Mouse (Mus musculus) stomach, embryonic 16.5 days (tissue): Measurements from ENCODE around the gene Adgrf1. TPM values are rescaled to one million over a fixed set of nuclear protein-coding genes. Genes with fewer than 3 reads are reported as not detected.
A peak's percentile ranks its signal among the peaks of the same experiment; 100 is the strongest.

Experiments
- ATAC-seq: fragments of 200-750 bp; cut with Nextera tagmentation; 2 replicates; pipeline ENCODE4 v1.8.0; 2017; ENCODE audit warnings: moderate number of reproducible peaks, moderate TSS enrichment; ENCODE audit not compliant: insufficient read depth, low FRiP score
- H3K27ac ChIP-seq: fragments of 300-500 bp; sonication (generic); 2 replicates; pipeline ENCODE4 v1.5.1; 2014; ENCODE audit warnings: low read length
- H3K27me3 ChIP-seq: fragments of 300-500 bp; sonication (generic); 2 replicates; pipeline ENCODE4 v1.6.1; 2014; ENCODE audit warnings: low read length, control low read depth, mixed read lengths; ENCODE audit not compliant: control insufficient read depth, insufficient read depth
- H3K36me3 ChIP-seq: fragments of 300-500 bp; sonication (generic); 2 replicates; pipeline ENCODE4 v1.6.1; 2014; ENCODE audit warnings: low read length; ENCODE audit not compliant: control insufficient read depth, insufficient read depth
- H3K4me1 ChIP-seq: fragments of 300-500 bp; sonication (generic); 2 replicates; pipeline ENCODE4 v1.6.1; 2014; ENCODE audit warnings: low read length, control low read depth, mixed read lengths; ENCODE audit not compliant: control insufficient read depth, insufficient read depth
- H3K4me2 ChIP-seq: fragments of 300-500 bp; sonication (generic); 2 replicates; pipeline ENCODE4 v1.6.1; 2014; ENCODE audit warnings: low read depth, low read length, mixed read lengths
- H3K4me3 ChIP-seq: fragments of 300-500 bp; sonication (generic); replicated peaks from 2 replicates; pipeline ENCODE4 v1.5.1; 2014; ENCODE audit warnings: mild to moderate bottlenecking, low read length
- H3K9ac ChIP-seq: fragments of 300-500 bp; sonication (generic); 2 replicates; pipeline ENCODE4 v1.6.1; 2014; ENCODE audit warnings: low read length
- H3K9me3 ChIP-seq: fragments of 300-500 bp; sonication (generic); replicated peaks from 2 replicates; pipeline ENCODE4 v1.6.1; 2016; ENCODE audit warnings: low read length, control low read depth; ENCODE audit not compliant: control insufficient read depth
- WGBS: fragments of 180-500 bp; shearing (Covaris S2); extraction: QIAGEN DNeasy Blood & Tissue Kit; methylation state at CpG from one replicate; pipeline ENCODE4 v1.1.7; 2014; 5-methylcytosine and 5-hydroxymethylcytosine counted together
- polyA plus RNA-seq: library from polyadenylated mRNA; unstranded; fragments of >200 nt; fragmentation: Nextera tagmentation; extraction: Ambion mirVana; gene quantifications from 2 replicates; pipeline ENCODE4 v1.2.1, GENCODE M21; 2015

Gene Adgrf1
- polyA plus RNA-seq, 1 experiment from 2014 or later: 0.14 TPM

DNA sequence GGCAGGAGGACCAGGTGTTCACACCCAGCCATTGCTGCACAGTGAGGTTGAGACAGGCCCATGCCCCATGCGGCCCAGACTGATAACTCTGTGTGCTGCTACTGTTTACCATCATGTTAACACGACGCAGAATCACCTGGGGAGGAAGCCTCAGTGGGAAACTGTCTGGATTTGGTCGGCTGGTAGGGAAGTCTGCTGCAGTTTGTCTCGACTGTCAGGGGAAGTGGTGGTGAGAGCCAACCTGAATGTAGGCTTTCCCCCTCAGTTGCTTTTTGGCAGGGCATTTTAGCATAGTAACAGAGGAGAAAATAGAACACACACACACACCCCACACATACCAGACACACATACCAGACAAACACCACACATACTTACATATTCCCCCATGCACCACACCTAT is 12.7 kb downstream of the Adgrf1 start:
- Histone ChIP-seq H3K9ac (no peak overlapping the region), H3K4me2 (no peak overlapping the region), H3K27me3 (no peaks in the 10 kb centered on the region), H3K9me3 (no peaks in the 10 kb centered on the region), H3K4me1 (no peaks in the 10 kb centered on the region), H3K36me3 (no peaks in the 10 kb centered on the region), H3K27ac (no peak overlapping the region), H3K4me3 (no peak overlapping the region)
- WGBS: 53% methylated on average over 5 of the region's 5 CpGs
- no peak for ATAC-seq

DNA sequence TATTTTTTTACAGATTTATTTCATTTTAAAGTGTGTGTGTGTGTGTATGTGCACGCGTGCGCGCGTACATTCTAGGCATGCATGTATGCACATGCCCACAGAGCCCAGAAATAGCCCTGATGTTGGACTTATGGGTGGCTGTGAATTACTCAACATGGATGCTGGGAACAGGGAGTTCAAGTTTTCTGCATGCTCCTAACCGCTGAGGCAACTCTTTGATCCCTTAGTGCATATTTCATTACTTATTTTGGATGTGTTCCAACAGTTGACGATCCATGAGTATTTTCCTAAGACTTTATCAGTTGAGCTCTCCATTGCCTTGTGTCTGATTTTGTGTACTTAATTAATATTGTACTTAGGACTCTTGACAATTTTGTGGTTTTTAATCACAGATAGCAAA is 29.4 kb downstream of the Adgrf1 start:
- ATAC-seq: no peak
- no peak overlapping the region for H3K4me2 ChIP-seq
- H3K9me3 ChIP-seq: no peaks in the 10 kb centered on the region
- no peak overlapping the region for H3K4me3 ChIP-seq
- no peaks in the 10 kb centered on the region for H3K27me3 ChIP-seq
- no peak overlapping the region for H3K27ac ChIP-seq
- H3K4me1 ChIP-seq: no peaks in the 10 kb centered on the region
- no peak overlapping the region for H3K9ac ChIP-seq
- H3K36me3 ChIP-seq: no peaks in the 10 kb centered on the region
- 76% methylated on average over 7 of the region's 7 CpGs for WGBS

DNA sequence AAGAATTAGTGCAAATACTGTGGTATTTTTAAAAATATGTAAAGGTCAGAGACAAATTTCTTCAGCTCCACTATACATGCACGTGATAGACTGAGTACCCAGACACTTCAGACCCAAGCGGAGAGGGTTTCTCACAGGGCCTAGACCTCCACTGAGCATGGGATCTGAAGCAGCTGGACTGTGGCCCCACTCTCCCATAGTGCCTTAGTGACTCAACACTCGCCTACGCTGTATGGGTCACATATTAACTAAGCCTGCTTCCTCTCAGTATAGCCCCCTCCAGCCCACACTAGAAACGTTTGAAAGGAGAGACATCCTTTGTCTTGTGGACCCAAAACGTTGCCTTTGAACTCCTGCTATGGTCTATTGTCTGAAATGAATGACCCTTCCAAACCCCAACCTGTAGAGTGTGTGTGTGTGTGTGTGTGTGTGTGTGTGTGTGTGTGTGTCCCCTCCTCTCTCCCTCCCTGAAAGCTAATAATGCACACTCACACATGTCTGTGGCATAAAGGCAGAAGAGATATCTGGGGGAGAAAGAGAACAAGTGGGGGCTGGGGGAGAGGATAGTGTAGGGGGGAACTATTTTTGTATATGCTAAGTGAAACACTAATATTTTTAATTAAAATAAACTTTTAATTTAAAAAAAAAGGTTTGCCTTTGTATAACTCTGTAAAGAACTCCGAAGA is 56.0 kb downstream of the Adgrf1 start:
- WGBS: 47% methylated on average over 7 of the region's 7 CpGs
- Histone ChIP-seq H3K4me3 (no peak overlapping the region), H3K27me3 (no peaks in the 10 kb centered on the region), H3K36me3 (no peaks in the 10 kb centered on the region), H3K4me1 (peaks cover 5% of the 10 kb centered on the region; the same call in 1 of the 2 replicates), H3K9ac (no peak overlapping the region), H3K9me3 (no peaks in the 10 kb centered on the region), H3K27ac (no peak overlapping the region), H3K4me2 (peak overlapping the region; percentile 62)
- peak; percentile 51 for ATAC-seq

DNA sequence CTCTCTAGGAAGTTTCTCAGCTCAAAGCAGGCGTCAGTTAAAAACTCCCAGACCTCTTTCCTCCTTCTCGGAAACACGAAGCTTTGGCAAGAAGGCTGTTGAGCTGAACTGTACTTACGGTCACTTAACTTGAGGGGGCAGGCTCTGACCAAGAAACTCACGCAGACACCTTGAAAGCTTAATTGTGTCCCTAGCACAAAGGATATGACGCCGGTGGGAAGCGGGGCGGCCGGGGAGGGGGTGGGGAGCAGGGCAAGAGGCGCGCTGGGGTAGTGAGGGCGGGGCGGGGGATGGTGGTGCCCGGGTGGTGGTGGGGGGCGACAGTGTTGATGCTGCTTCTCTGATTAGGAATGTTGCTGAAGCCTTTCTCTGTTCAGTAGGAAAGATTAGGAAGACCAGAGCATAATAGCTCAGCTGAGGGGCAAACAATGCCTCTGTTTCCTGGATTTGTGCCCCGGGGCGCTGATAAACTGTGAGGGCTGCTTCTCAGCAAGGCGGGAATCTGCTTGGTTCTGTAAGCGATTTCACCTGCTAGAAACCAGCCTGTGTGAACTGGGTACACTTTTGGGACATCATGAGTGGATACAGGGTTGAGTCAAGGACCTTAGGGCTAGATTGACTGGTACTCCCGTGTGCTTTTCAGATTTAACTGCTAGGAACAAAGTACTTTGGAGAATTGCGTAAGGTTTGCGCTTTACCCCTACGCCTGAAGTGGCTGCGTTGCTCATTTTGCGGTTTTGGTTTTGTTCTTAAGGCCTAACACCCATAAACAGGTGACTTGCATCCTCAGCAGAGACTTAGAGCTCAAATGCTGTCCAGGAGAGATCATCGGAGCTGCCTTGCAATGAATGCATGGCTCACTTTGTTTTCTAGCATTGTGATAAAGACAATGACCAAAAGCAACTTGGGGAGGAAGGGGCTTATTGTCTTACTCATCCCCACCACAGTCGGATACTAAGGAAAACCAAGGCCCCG is 56.9 kb downstream of the Adgrf1 start:
- peak overlapping the region; percentile 60 for H3K9ac ChIP-seq
- H3K27me3 ChIP-seq: no peaks in the 10 kb centered on the region
- peak overlapping the region; percentile 62 for H3K4me2 ChIP-seq
- no peaks in the 10 kb centered on the region for H3K9me3 ChIP-seq
- peak overlapping the region; percentile 38 for H3K4me3 ChIP-seq
- WGBS: 16% methylated on average over 29 of the region's 29 CpGs
- H3K36me3 ChIP-seq: no peaks in the 10 kb centered on the region
- peak overlapping the region; percentile 3; the same call in 1 of the 2 replicates for H3K27ac ChIP-seq
- H3K4me1 ChIP-seq: peaks cover 5% of the 10 kb centered on the region; the same call in 1 of the 2 replicates
- ATAC-seq: peak; percentile 78

DNA sequence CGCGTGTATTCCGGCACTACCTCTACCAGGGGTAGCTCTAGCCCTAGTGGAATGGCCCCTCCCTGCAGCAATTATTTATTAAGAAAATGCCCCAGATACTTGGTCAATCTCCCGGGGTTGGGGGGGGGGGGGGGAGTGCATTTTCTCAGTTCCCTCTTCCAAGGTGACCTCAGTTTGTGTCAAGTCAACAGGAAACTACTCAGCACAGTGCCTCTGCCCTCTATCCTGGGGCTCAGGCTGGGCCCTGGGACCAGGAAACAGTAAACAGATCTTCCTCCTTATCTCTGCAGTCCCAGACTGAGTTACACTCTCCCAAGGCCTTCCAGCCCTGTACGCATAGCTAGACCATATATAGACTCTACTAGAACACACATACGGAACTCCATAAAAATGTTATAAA is 57.7 kb downstream of the Adgrf1 start:
- ATAC-seq: 0 out of 2 replicates have a peak, but pooled peaks have one; percentile 46
- WGBS: 77% methylated on average over 6 of the region's 6 CpGs

DNA sequence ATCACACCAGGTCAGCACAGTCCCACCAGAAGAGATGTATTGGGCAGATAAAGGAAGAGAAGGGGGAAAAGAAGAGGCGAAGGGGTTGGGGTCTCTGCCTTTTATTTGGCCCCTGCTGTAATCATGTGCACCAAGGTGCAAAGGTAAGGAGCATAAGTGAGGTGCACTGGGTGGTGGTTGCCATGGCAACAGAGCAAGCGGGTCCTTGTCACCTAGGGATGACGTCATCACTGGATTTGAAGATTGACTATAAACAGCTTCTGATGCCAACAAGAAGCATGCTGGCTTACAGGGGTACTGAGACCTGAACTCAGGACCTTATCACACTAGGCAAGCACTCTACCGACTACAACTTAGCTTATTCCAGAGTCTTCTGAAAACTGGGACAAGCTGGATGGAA is 59.1 kb downstream of the Adgrf1 start:
- no peak overlapping the region for H3K4me3 ChIP-seq
- no peaks in the 10 kb centered on the region for H3K27me3 ChIP-seq
- 78% methylated on average over 4 of the region's 4 CpGs for WGBS
- H3K4me1 ChIP-seq: peaks cover 5% of the 10 kb centered on the region; the same call in 1 of the 2 replicates
- no peak overlapping the region for H3K4me2 ChIP-seq
- no peak overlapping the region for H3K9ac ChIP-seq
- H3K36me3 ChIP-seq: no peaks in the 10 kb centered on the region
- no peak overlapping the region for H3K27ac ChIP-seq
- ATAC-seq: no peak
- H3K9me3 ChIP-seq: no peaks in the 10 kb centered on the region

More for the DNA sequence above, 57.7 kb downstream of the Adgrf1 start:
- no peaks in the 10 kb centered on the region for H3K36me3 ChIP-seq
- no peak overlapping the region for H3K9ac ChIP-seq
- no peak overlapping the region for H3K4me3 ChIP-seq
- H3K9me3 ChIP-seq: no peaks in the 10 kb centered on the region
- no peak overlapping the region for H3K27ac ChIP-seq
- no peak overlapping the region for H3K4me2 ChIP-seq
- H3K27me3 ChIP-seq: no peaks in the 10 kb centered on the region
- peaks cover 5% of the 10 kb centered on the region; the same call in 1 of the 2 replicates for H3K4me1 ChIP-seq

DNA sequence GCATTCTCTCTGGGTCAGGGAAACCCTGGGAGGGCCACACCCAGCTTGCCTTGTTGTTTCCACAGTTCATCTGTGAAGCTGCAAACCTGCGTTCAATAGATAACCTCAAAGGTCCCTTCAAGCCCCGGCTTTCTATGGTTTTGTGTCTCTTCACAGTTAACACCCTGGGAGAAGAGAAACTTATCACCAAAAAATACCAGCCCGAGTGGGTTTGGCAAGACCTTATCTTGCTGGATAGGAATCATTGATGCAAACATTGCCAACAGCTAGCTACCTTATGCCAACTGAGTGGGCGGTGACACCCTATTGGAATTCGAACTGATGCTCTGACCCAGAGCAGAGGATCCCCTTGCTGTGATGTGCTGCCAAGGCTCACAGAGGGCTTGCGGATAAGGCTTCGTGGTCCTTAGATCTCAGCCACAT is 59.6 kb downstream of the Adgrf1 start:
- no peak overlapping the region for H3K9ac ChIP-seq
- H3K4me1 ChIP-seq: peaks cover 5% of the 10 kb centered on the region; the same call in 1 of the 2 replicates
- no peaks in the 10 kb centered on the region for H3K9me3 ChIP-seq
- 69% methylated on average over 7 of the region's 7 CpGs for WGBS
- H3K4me2 ChIP-seq: no peak overlapping the region
- H3K4me3 ChIP-seq: no peak overlapping the region
- H3K27me3 ChIP-seq: no peaks in the 10 kb centered on the region
- no peak for ATAC-seq
- H3K36me3 ChIP-seq: no peaks in the 10 kb centered on the region
- no peak overlapping the region for H3K27ac ChIP-seq

DNA sequence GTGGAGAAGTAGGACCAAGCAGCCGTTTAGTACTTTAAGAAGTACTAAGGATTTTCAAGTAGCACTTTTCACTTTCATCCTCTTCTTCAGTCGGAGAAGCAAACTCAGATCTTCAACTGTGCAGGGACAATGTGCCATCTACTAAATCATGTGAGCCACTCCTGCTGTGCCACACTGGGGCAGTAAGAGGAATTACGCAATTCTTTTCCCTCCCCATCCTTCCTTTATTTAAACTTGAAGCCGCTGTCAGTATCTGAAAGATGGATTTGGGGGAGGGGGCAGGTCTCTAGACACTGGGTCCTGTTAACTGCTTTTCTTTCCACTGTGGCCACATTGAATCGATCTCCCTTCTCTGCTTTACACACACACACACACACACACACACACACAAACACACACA is 62.6 kb downstream of the Adgrf1 start:
- WGBS: 29% methylated on average over 5 of the region's 5 CpGs
- Histone ChIP-seq H3K4me3 (no peak overlapping the region), H3K9ac (no peak overlapping the region), H3K4me1 (no peaks in the 10 kb centered on the region), H3K36me3 (no peaks in the 10 kb centered on the region), H3K9me3 (no peaks in the 10 kb centered on the region), H3K4me2 (no peak overlapping the region), H3K27ac (no peak overlapping the region), H3K27me3 (no peaks in the 10 kb centered on the region)
- no peak for ATAC-seq

DNA sequence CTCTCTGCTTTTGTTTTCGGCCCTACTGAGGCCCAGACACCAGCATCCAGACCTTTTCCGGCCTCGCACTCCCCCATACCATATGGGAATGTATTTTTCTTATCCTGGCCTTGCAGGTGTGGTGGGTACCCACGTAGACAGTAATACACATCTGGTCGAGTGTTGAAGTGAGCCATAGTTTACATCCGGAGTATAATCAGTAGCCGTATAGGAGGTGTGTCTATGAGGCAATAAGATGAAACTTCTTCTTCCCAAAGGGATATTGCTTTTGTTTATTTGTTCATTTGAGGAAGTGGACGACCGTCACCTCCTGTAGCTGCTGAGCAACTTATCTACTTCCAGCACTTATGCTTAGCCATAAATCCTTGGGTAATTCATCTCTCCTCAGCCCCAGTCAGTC is 63.9 kb downstream of the Adgrf1 start:
- no peaks in the 10 kb centered on the region for H3K27me3 ChIP-seq
- ATAC-seq: no peak
- no peak overlapping the region for H3K27ac ChIP-seq
- no peak overlapping the region for H3K4me3 ChIP-seq
- no peak overlapping the region for H3K4me2 ChIP-seq
- H3K4me1 ChIP-seq: no peaks in the 10 kb centered on the region
- WGBS: 42% methylated on average over 9 of the region's 9 CpGs
- no peak overlapping the region for H3K9ac ChIP-seq
- no peaks in the 10 kb centered on the region for H3K36me3 ChIP-seq
- H3K9me3 ChIP-seq: no peaks in the 10 kb centered on the region
